Mouse (Mus musculus): Measurements from ENCODE around the gene Nlrp3.
"Not testable (repeated sequence)": the region's sequence is repeated elsewhere in the genome, so short reads cannot be mapped to it uniquely, and the experiment has no call there.

Nlrp3 gene

GRCm38 (mm10) chr11:59537218-59538130, 3.9 kb upstream of the Nlrp3 start:
- no peak for DNase-seq (ENCODE audit: low spot score)

- no peak for DNase-seq (ENCODE audit: low spot score)
Measured at GRCm38 (mm10) chr11:59538387-59538786, 3.0 kb upstream of the Nlrp3 start.

GRCm38 (mm10) chr11:59540123-59540522, 1.2 kb upstream of the Nlrp3 start:
- DNase-seq (ENCODE audit: low spot score) = no peak

DNA sequence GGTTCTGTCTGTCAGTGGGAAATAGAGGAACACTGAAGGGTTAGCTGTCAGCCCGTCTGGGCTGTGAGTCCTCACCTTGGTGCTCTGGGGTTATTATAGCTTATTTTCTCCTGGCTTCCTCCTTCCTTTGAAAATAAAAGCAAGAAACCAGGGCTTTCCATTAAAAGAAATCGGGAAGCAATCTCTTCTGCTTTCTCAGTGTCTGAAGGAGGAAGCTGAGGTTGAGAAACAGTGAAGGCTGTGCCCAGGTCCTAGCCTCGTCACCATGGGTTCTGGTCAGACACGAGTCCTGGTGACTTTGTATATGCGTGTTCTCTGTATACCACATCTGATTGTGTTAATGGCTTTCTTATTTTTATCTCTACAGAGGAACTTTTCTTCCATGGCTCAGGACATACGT, 1.1 kb downstream of the Nlrp3 start:
- no peak for DNase-seq (ENCODE audit: low spot score)

DNA sequence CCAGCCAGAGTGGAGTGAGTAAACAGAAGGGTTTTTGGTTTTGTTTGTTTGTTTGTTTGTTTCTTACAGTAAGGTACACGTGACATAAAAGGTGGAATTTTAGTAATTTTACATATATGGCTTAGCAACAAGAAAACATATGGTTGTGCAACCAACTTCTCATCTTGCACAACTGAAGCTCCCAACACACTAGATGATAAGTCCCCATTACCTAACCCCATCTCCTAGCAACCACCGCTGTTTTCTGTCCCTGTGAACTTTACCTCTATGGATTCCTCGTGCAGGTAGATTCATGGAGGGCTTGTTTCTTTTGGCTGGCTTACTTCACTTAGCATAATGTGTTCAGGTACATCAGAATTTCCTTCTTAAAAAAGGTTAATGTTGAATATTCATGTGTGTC, 2.0 kb downstream of the Nlrp3 start:
- no peak for DNase-seq (ENCODE audit: low spot score)

GRCm38 (mm10) chr11:59544005-59544404, 2.6 kb downstream of the Nlrp3 start:
- DNase-seq (ENCODE audit: low spot score) = no peak

- no peak for DNase-seq (ENCODE audit: low spot score)
Measured at GRCm38 (mm10) chr11:59554127-59554526, 12.8 kb downstream of the Nlrp3 start.

GRCm38 (mm10) chr11:59554535-59554934, 13.2 kb downstream of the Nlrp3 start:
- no peak for DNase-seq (ENCODE audit: low spot score)

DNA sequence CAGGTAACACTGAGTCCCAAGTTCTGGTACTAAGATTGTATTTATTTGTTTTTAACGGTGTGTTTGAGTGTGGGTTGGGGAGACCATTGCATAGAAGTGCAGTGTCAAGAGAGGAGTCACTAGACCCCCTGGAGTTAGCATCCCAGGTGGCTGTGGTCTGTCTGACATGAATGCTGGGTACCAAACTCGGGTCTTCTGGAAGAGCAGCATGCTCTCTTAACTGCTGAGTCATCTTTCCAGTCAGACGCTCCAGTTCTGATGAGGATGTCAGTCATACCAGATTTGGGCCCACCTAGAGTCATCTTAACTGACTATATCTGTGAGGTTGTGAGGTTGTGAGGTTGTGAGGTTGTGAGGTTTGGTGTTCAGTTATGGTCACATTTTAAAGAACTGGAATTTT, 19.5 kb downstream of the Nlrp3 start:
- DNase-seq (ENCODE audit: low spot score) = no peak

DNA sequence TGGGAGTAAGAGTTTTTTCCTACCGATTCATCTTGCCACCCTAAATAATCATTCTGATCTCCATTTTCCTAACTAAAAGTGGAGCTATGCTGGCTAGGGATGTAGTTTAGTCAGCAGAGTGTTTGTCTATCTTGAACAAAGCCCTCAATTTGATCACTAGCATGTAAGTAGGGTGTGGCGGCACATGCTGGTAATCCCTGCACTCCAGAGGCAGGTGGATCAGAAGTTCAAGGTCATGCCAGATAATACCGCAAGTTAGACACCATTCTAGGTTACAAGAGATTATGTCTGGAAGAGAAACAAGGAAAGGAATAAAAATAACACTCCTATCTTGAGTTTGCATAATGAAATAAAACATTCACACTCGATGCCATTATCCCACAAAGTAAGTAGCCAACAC, 21.0 kb downstream of the Nlrp3 start:
- no peak for DNase-seq (ENCODE audit: low spot score)

GRCm38 (mm10) chr11:59562837-59563236, 21.5 kb downstream of the Nlrp3 start:
- DNase-seq (ENCODE audit: low spot score) = no peak

DNA sequence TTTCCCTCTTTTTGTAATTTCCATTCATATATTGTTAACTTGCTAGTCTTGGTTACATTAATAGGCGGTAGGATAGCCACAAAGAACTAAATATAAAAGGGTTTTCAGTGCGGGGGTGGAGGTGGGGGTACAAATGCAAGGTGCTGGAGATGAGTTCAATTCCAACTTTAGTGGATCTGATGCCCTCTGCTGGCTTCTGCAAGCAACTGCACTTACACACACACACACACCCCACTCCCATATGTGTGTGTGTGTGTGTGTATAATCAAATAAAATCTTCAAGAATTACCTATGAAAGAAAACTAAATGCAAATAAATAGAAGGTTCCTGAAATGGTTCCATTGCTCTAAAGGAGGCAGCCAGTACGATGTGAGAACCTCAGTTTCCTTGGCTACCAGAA, 27.9 kb downstream of the Nlrp3 start:
- no peak for DNase-seq (ENCODE audit: low spot score)

DNA sequence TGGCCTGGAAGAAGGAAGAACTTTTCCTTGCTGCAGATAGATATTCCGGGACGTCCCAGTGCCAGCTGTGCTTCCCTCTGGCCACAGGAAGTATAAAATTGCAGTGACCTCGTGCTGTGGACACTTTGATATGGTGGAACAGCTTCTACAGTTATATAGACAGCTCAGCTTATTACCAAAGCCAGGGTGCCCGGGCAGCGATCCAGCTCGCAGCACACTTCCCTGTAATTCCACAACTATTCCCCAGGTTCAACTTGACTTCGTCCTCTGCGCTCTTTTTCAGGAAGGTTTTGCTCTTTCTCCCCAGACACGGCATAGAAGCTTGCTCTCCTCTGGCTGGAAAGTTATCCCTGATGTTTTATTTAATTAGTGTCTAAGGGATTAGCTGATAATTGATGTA, 34.4 kb downstream of the Nlrp3 start:
- DNase-seq (ENCODE audit: low spot score) = no peak

DNA sequence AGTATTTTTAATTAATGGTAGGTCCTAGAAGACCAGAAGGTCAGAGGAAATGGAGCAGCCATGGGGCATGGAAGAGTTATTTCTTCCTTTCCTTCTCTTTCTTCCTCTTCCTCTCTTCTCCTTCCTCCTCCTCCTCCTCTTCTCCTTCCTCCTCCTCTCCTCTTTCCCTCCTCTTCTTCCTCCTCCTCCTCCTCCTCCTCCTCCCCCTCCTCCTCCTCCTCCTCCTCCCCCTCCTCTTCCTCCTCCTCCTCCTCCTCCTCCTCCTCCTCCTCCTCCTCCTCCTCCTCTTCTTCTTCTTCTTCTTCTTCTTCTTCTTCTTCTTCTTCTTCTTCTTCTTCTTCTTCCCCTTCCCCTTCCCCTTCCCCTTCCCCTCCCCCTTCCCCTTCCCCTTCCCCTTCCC, 34.8 kb downstream of the Nlrp3 start, which contains the start of gene Olfr222:
TSS of gene Olfr222 (minus strand) at position 101 of the 400 bp plus-strand sequence.
- DNase-seq (ENCODE audit: low spot score) = not testable (repeated sequence)

DNA sequence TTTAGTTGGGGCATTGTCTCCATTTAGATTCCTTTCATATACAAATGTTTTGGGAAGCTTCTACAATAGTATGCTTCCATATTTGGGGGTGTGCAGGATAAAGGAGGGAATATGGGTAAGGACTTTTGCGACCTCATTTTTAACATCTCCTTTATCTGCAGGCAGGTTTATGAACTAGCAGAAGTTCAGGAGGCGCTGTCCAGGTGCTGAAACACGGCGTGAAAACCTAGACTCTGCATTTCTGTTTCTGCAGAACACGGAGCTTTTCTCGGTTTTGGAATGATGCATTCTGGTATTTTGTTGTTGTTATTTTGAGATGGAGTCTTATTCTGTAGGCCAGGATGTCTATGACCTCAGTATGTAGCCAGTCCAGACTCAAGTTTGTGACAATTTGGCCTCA, 43.2 kb downstream of the Nlrp3 start:
- no peak for DNase-seq (ENCODE audit: low spot score)

DNA sequence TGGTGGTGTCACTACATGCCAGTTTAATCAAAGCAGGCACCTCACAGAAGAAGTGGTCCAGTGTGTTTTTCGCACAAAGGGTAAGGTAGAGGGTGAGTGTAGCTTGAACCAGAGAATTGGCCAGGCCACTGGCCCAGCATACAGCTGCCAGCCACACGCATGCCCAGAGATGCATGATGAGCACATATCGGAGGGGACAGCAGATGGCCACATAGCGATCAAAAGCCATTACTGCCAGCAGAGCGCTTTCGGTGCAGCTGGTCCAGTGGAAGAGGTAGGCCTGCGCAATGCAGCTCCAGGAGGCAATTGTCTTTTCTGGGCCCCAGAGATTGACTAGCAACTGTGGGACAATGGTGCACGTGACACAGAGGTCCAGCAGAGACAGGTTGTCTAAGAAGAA, 48.1 kb downstream of the Nlrp3 start:
- no peak for DNase-seq (ENCODE audit: low spot score)

DNA sequence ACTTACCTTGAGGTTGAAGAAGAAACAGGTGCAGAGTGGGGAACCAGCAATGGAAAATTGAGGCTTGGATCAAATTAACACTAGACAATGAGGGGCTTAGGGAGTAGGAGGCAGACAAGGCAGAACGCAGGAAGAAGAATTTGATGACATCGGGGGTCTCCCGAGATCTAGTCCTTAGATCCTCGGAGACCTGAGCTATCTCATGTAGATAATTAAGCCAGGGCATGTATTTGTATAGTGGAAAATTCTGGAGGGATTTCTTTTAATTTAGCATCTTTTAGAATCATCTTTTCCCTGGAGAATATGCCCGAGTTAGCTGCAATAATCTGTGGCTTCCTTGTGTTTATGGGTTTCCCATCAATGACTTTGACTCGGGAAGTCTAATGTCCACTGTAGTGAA, 51.8 kb downstream of the Nlrp3 start, which contains the start of gene Olfr223:
TSS of gene Olfr223 (minus strand) at position 101 of the 400 bp plus-strand sequence.
- no peak for DNase-seq (ENCODE audit: low spot score)

DNA sequence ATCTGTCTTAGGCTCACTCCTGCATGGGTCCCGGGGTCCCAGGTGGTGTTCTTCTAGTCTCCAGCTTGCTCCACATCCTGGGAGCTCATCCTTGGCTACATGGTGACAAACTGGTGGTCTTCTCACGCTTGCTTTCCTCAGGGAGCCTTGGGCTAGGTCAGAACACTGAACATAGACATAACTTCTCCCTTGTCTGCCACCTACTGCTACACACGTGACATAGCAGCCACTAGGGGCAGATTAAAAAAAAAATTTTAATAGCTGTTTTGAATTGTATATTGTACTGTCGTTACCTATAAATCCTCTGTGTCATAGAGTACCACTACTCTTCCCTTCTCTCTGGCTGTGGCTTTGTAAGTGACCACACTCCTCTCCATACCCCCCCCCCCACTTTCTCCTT, 54.7 kb downstream of the Nlrp3 start:
- no peak for DNase-seq (ENCODE audit: low spot score)

- no peak for DNase-seq (ENCODE audit: low spot score)
Measured at GRCm38 (mm10) chr11:59596950-59597349, 55.6 kb downstream of the Nlrp3 start.

DNA sequence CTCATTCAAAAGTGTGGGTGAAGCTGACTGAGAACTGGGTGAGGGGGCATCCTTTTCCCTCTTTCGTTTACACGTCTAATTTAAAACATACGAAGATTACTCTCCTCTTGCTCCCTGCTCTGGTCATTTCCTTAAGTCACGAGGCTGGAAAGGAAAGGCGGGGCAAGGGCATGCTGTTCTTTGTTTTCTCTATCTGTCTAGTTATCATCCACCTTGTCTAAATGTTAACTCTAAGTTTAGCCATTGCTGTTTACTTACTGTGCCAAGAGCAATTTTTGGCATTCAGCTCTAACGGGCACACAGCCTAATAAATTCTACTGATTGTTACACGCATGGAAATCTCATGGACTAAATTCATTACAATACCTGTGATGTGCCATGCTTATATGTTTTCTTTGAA, 57.8 kb downstream of the Nlrp3 start:
- DNase-seq (ENCODE audit: low spot score) = no peak

DNA sequence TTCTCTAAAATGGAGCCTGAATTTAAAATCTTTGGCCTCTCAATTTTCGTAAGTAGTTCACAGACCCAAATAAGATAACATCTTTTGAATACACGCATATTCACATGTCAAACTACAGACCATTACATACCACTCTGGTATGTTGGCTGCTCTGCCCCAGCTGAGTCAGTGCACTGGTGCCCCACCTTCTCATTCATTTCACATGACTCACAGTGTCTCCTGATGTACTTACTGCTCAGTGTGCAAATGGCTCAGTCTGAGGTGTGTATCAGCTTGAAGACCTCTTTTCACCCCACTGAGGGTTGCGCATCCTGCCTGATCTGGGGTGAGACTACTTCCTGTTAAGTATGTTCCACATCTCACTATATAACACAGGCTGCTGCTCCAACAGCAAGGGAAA, 59.5 kb downstream of the Nlrp3 start:
- no peak for DNase-seq (ENCODE audit: low spot score)

DNA sequence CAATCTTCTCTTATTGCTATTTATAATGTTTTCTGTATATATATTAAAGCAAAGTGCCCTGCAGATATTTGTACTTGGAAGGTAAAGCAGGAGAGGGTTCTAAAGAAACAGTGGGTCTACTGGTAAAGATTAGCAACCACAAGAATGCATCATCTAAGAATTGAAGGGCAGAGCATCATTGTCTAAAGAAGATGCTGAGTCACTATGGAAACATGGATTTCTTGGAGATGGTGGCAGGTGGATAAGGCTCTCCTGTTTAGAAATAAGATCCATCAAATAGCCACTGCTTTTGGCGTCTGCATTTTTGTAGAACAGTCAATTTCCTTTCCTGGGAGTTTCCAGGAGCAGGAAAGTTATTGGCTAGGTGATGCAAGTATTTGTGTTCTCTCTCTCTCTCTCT, 60.9 kb downstream of the Nlrp3 start:
- DNase-seq (ENCODE audit: low spot score) = no peak

DNA sequence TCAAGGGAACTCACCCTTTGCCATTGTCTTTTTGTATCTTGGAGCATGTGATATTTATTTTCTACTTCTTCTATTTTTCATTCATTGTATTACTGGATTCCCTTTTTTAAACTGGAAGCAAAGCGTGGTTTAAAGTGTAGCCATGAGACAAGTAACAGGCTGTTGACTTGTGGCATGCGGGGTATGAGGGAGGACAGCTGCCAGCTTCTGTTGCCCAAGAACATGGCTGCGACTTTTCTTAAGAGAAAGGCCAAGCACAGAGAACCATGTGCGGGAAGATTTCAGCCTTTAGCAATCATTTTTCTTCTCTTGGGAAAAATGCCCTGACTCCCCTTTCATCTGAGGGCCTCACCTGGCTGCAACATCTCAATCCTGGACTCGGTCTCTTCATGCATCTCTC, 70.3 kb downstream of the Nlrp3 start:
- DNase-seq (ENCODE audit: low spot score) = no peak

GRCm38 (mm10) chr11:59614120-59614519, 72.8 kb downstream of the Nlrp3 start:
- no peak for DNase-seq (ENCODE audit: low spot score)
